Mouse (Mus musculus) erythroid progenitor cell, adult 5-6 weeks (primary cell): ENCODE results near the gene Cfap77. TPM values are rescaled to one million over a fixed set of nuclear protein-coding genes. Genes with fewer than 3 reads are reported as not detected.

Source experiments
- total RNA-seq, 2 experiments: library from RNA; stranded (forward) in 1 of 2; stranded (reverse) in 1 of 2; fragments of 150-400 nt in 1 of 2; fragments of 186-747, 209-891 nt in 1 of 2; gene quantifications; 2 replicates each; pipeline versions ENCODE4 v1.2.3 to v1.2.4; 2015 to 2017; ENCODE audit warnings: low replicate concordance in 2 of 2

The Cfap77 gene
- total RNA-seq, 2 experiments from 2014 or later, result not detected

Other genes starting within 250 kb of the Cfap77 start
- gene Gtf3c4, start 214.7 kb downstream of the Cfap77 start, total RNA-seq (2015; ENCODE audit: low replicate concordance), result 4.7 and 6.7 TPM in 2 replicates
- gene Gtf3c4, start 214.7 kb downstream of the Cfap77 start, total RNA-seq (2017; ENCODE audit: low replicate concordance), result 5.7 and 7.8 TPM in 2 replicates
- 9.4 TPM in 1 of 2 replicates, not detected in the other for gene Ddx31, start 214.7 kb downstream of the Cfap77 start, total RNA-seq (2015; ENCODE audit: low replicate concordance)
- gene Ddx31, start 214.7 kb downstream of the Cfap77 start, total RNA-seq (2017; ENCODE audit: low replicate concordance), result 0.68 and 3.2 TPM in 2 replicates
- not detected in 2 replicates for gene Barhl1, start 138.4 kb downstream of the Cfap77 start, total RNA-seq (2015; ENCODE audit: low replicate concordance)
- gene Barhl1, start 138.4 kb downstream of the Cfap77 start, total RNA-seq (2017; ENCODE audit: low replicate concordance), result not detected in 2 replicates
- gene Ttf1, start 5.2 kb upstream of the Cfap77 start, total RNA-seq (2015; ENCODE audit: low replicate concordance), result 10.8 and 30.6 TPM in 2 replicates
- 17.8 TPM in 2 replicates for gene Ttf1, start 5.2 kb upstream of the Cfap77 start, total RNA-seq (2017; ENCODE audit: low replicate concordance)
- gene Setx, start 69.1 kb upstream of the Cfap77 start, total RNA-seq (2015; ENCODE audit: low replicate concordance), result 21.6 and 28.1 TPM in 2 replicates
- 44.9 and 45.2 TPM in 2 replicates for gene Setx, start 69.1 kb upstream of the Cfap77 start, total RNA-seq (2017; ENCODE audit: low replicate concordance)
- gene Ntng2, start 197.9 kb upstream of the Cfap77 start, total RNA-seq (2015; ENCODE audit: low replicate concordance), result 2.5 and 5.4 TPM in 2 replicates
- gene Ntng2, start 197.9 kb upstream of the Cfap77 start, total RNA-seq (2017; ENCODE audit: low replicate concordance), result 5.6 TPM in 1 of 2 replicates, not detected in the other